Mouse (Mus musculus) hindbrain, embryonic 14.5 days (tissue): ENCODE data around the gene Vps35l. TPM values are rescaled to one million over a fixed set of nuclear protein-coding genes. Genes with fewer than 3 reads are reported as not detected.

Experiments
- ATAC-seq: fragments of 200-750 bp; cut with Nextera tagmentation; 2 replicates; pipeline ENCODE4 v1.8.0; 2017; ENCODE audit warnings: moderate number of reproducible peaks, mild to moderate bottlenecking, moderate TSS enrichment, moderate library complexity; ENCODE audit not compliant: low FRiP score
- DNase-seq: peaks from one replicate; pipeline ENCODE4 v3.0.0-alpha.2; 2015; ENCODE audit warnings: low spot score
- H3K27ac ChIP-seq: fragments of 300-500 bp; sonication (generic); 2 replicates; pipeline ENCODE4 v1.5.1; 2014; ENCODE audit warnings: mild to moderate bottlenecking, moderate library complexity
- H3K27me3 ChIP-seq: fragments of 300-500 bp; sonication (generic); 2 replicates; pipeline ENCODE4 v1.6.1; 2014; ENCODE audit warnings: mild to moderate bottlenecking, low read length, mixed read lengths; ENCODE audit not compliant: control insufficient read depth, insufficient read depth
- H3K36me3 ChIP-seq: fragments of 300-500 bp; sonication (generic); replicated peaks from 2 replicates; pipeline ENCODE4 v1.6.1; 2014; ENCODE audit not compliant: control insufficient read depth, insufficient read depth
- H3K4me1 ChIP-seq: fragments of 300-500 bp; sonication (generic); replicated peaks from 2 replicates; pipeline ENCODE4 v1.6.1; 2014; ENCODE audit warnings: antibody characterized with exemption, low read length, mixed read lengths; ENCODE audit not compliant: control insufficient read depth, insufficient read depth
- H3K4me2 ChIP-seq: fragments of 300-500 bp; sonication (generic); replicated peaks from 2 replicates; pipeline ENCODE4 v1.6.1; 2014; ENCODE audit warnings: mild to moderate bottlenecking, moderate library complexity
- H3K4me3 ChIP-seq: fragments of 300-500 bp; sonication (generic); replicated peaks from 2 replicates; pipeline ENCODE4 v1.5.1; 2014; ENCODE audit warnings: mild to moderate bottlenecking, low read length
- H3K9ac ChIP-seq: fragments of 300-500 bp; sonication (generic); 2 replicates; pipeline ENCODE4 v1.6.1; 2014
- H3K9me3 ChIP-seq: fragments of 300-500 bp; sonication (generic); 2 replicates; pipeline ENCODE4 v1.6.1; 2016; ENCODE audit warnings: low read length; ENCODE audit not compliant: control insufficient read depth
- WGBS: fragments of 180-500 bp; shearing (Covaris S2); extraction: QIAGEN DNeasy Blood & Tissue Kit; methylation state at CpG from one replicate; pipeline ENCODE4 v1.1.7; 2014; 5-methylcytosine and 5-hydroxymethylcytosine counted together
- polyA plus RNA-seq: library from polyadenylated mRNA; unstranded; fragments of >200 nt; fragmentation: Nextera tagmentation; extraction: Ambion mirVana; gene quantifications from 2 replicates; pipeline ENCODE4 v1.2.1, GENCODE M21; 2014

The Vps35l gene
- polyA plus RNA-seq, 1 experiment from 2014 or later = 93.9 TPM

- peaks cover 62% of the 10 kb centered on the region for H3K36me3 ChIP-seq
- ATAC-seq = no peak
- H3K4me1 ChIP-seq = no peaks in the 10 kb centered on the region
- no peak overlapping the region for H3K4me2 ChIP-seq
- 90% methylated on average over 11 of the region's 11 CpGs for WGBS
- H3K9ac ChIP-seq = no peak overlapping the region
- no peak for DNase-seq
- H3K27me3 ChIP-seq = no peaks in the 10 kb centered on the region
- H3K9me3 ChIP-seq = no peaks in the 10 kb centered on the region
- no peak overlapping the region for H3K27ac ChIP-seq
- no peak overlapping the region for H3K4me3 ChIP-seq
Observed at GRCm38 (mm10) chr7:118783305-118784001, 43.4 kb downstream of the Vps35l start.

- no peak for ATAC-seq
- peaks cover 43% of the 10 kb centered on the region for H3K36me3 ChIP-seq
- WGBS = 88% methylated on average over 6 of the region's 6 CpGs
- H3K4me3 ChIP-seq = no peak overlapping the region
- H3K27ac ChIP-seq = no peak overlapping the region
- no peaks in the 10 kb centered on the region for H3K27me3 ChIP-seq
- H3K9me3 ChIP-seq = no peaks in the 10 kb centered on the region
- H3K4me1 ChIP-seq = no peaks in the 10 kb centered on the region
- no peak overlapping the region for H3K4me2 ChIP-seq
- H3K9ac ChIP-seq = no peak overlapping the region
- no peak for DNase-seq
Observed at GRCm38 (mm10) chr7:118786091-118786490, 46.1 kb downstream of the Vps35l start.

- H3K36me3 ChIP-seq = peaks cover 48% of the 10 kb centered on the region
- no peaks in the 10 kb centered on the region for H3K4me1 ChIP-seq
- ATAC-seq (no peak), DNase-seq (no peak)
- 89% methylated on average over 5 of the region's 5 CpGs for WGBS
- no peaks in the 10 kb centered on the region for H3K27me3 ChIP-seq
- H3K27ac ChIP-seq = no peak overlapping the region
- no peak overlapping the region for H3K4me2 ChIP-seq
- no peaks in the 10 kb centered on the region for H3K9me3 ChIP-seq
- no peak overlapping the region for H3K9ac ChIP-seq
- no peak overlapping the region for H3K4me3 ChIP-seq
Observed at GRCm38 (mm10) chr7:118787326-118787725, 47.3 kb downstream of the Vps35l start.

GRCm38 (mm10) chr7:118788481-118788880 lies 48.5 kb downstream of the Vps35l start:
- DNase-seq = no peak
- Histone ChIP-seq H3K27ac (no peak overlapping the region), H3K9me3 (no peaks in the 10 kb centered on the region), H3K36me3 (peaks cover 60% of the 10 kb centered on the region), H3K27me3 (no peaks in the 10 kb centered on the region), H3K4me3 (no peak overlapping the region), H3K4me2 (no peak overlapping the region), H3K9ac (no peak overlapping the region), H3K4me1 (no peaks in the 10 kb centered on the region)
- 56% methylated on average over 7 of the region's 7 CpGs for WGBS
- no peak for ATAC-seq

GRCm38 (mm10) chr7:118790292-118790691 lies 50.3 kb downstream of the Vps35l start:
- Histone ChIP-seq H3K9me3 (no peaks in the 10 kb centered on the region), H3K36me3 (peaks cover 59% of the 10 kb centered on the region)
- DNase-seq = no peak

GRCm38 (mm10) chr7:118793899-118794298 lies 53.9 kb downstream of the Vps35l start:
- 80% methylated on average over 8 of the region's 8 CpGs for WGBS

More at GRCm38 (mm10) chr7:118790292-118790691, 50.3 kb downstream of the Vps35l start:
- 85% methylated on average over 5 of the region's 5 CpGs for WGBS
- Histone ChIP-seq H3K4me1 (no peaks in the 10 kb centered on the region), H3K9ac (no peak overlapping the region), H3K4me2 (no peak overlapping the region), H3K27ac (no peak overlapping the region), H3K27me3 (no peaks in the 10 kb centered on the region), H3K4me3 (no peak overlapping the region)
- ATAC-seq = no peak

GRCm38 (mm10) chr7:118795779-118796178 lies 55.8 kb downstream of the Vps35l start:
- Histone ChIP-seq H3K27ac (no peak overlapping the region), H3K4me1 (no peaks in the 10 kb centered on the region), H3K4me2 (no peak overlapping the region), H3K9me3 (no peaks in the 10 kb centered on the region), H3K36me3 (peaks cover 96% of the 10 kb centered on the region), H3K27me3 (no peaks in the 10 kb centered on the region), H3K9ac (no peak overlapping the region), H3K4me3 (no peak overlapping the region)
- whole genome bisulfite sequencing = 94% methylated on average over 8 of the region's 8 CpGs
- ATAC-seq (no peak), DNase-seq (no peak)

More at GRCm38 (mm10) chr7:118793899-118794298, 53.9 kb downstream of the Vps35l start:
- H3K27me3 ChIP-seq = no peaks in the 10 kb centered on the region
- H3K4me2 ChIP-seq = no peak overlapping the region
- no peak overlapping the region for H3K4me3 ChIP-seq
- H3K9me3 ChIP-seq = no peaks in the 10 kb centered on the region
- DNase-seq = no peak
- peaks cover 81% of the 10 kb centered on the region for H3K36me3 ChIP-seq
- no peak for ATAC-seq
- H3K4me1 ChIP-seq = no peaks in the 10 kb centered on the region
- no peak overlapping the region for H3K9ac ChIP-seq
- no peak overlapping the region for H3K27ac ChIP-seq

GRCm38 (mm10) chr7:118796838-118797237 lies 56.8 kb downstream of the Vps35l start:
- Histone ChIP-seq H3K9me3 (no peaks in the 10 kb centered on the region), H3K4me2 (no peak overlapping the region), H3K4me1 (no peaks in the 10 kb centered on the region), H3K36me3 (peaks cover 95% of the 10 kb centered on the region), H3K9ac (no peak overlapping the region), H3K27ac (no peak overlapping the region), H3K4me3 (no peak overlapping the region), H3K27me3 (no peaks in the 10 kb centered on the region)
- 95% methylated on average over 9 of the region's 9 CpGs for WGBS
- ATAC-seq (no peak), DNase-seq (no peak)

GRCm38 (mm10) chr7:118797600-118797999 lies 57.6 kb downstream of the Vps35l start:
- Histone ChIP-seq H3K9ac (no peak overlapping the region), H3K9me3 (no peaks in the 10 kb centered on the region), H3K36me3 (peaks cover 95% of the 10 kb centered on the region), H3K4me1 (no peaks in the 10 kb centered on the region), H3K4me2 (no peak overlapping the region), H3K4me3 (no peak overlapping the region), H3K27ac (no peak overlapping the region), H3K27me3 (no peaks in the 10 kb centered on the region)
- DNase-seq = no peak
- ATAC-seq = no peak
- WGBS = 88% methylated on average over 7 of the region's 7 CpGs
